Mouse (Mus musculus) forelimb bud, embryonic 11.5 days (tissue): Measurements from ENCODE around the gene Plagl1.
"Not testable (repeated sequence)": the region's sequence is repeated elsewhere in the genome, so short reads cannot be mapped to it uniquely, and the experiment has no call there.

Source experiments
- DNase-seq: peaks from one replicate; pipeline ENCODE4 v3.0.0-alpha.2; 2012; ENCODE audit warnings: low read depth, low spot score

Plagl1 gene

DNA sequence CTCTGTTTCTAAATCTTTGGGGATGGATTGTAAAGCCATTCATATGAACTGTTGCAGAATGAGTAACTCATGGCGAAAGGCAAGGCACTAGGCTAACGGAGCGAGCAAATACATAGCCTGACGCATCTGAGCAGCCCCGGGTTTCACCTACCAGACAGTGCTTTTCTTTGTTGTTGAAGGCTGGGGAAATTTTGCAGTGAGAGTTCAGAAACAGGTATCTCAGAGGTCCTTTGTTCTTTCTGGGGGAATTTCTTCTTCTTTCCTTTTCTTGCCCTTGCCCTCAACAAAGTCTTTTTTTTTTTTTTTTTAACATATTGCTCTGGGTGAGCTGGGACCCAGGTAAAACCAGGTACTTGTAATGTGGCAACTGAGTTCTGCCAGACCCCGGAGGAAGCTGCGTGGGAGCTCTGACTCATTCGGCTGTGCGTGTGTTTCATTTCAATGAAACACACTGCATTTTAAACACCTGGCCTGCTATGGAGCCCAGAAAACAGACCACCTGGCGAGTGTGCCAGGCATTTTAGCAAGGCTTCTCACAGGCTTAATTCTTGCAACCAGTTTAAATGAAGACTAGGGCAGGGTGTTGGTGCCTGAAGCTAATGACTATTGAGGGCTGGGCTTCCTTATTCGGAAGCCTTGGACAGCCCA lies at the start of gene Plagl1:
Plagl1 (plus strand) TSS at position 484 of the 648 bp plus-strand sequence.
- no peak for DNase-seq

DNA sequence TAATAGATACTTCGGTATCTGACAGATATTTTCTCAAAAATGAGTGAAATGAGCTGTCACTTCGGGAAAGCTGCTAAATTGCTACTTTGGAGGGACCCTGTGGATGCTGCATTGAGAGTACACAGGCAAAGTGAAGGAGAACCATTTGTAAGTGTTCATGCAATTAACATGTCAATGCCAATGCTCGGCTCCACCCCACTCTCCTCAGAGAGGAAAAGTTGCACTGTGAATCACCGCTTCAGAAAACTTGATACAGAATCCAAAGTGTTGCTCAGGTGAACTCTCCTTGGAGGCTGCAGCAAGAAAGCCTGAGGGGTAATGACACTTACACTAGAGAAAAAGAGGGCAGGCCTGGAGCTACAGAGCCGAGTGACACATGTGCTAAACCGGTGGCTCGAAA lies 46.3 kb upstream of the Plagl1 start:
- no peak for DNase-seq

DNA sequence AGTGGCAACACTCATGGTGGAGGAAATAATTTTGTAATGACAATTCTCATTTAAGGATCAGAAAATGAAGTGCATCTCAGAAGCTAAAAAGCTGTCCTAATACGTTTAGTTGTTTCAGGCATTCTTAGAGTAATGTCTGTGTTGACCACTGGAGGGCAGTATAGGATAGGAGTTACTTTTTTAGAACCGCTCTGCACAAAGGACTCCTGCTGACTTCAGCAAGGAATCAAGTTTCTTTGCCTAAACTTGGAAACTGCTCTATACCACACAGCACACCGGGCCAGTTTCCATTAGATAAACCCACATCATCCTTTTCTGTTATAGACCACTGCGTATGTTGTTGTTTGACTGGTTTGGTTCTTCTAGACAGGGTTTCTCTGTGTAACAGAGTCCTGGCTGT lies 43.7 kb upstream of the Plagl1 start:
- peak; percentile 83 for DNase-seq

DNA sequence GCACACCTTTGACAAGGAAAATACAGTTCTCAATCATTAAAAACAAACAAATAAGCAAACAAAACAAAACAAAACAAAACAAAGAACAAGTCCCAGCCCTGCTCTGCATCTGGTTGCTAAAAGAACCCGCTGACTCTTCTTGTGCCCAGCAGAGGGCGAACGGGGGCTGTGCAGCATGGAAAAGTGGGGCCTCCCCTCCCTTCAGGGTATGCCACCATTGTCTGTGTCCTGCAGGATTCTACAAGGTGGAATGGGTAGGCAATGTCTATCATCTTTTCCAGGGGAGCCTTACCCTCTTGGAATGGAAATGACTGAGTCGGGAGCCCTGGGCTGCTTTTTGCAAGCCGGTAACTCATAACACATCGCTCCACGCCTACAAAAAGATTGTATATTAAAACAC lies 41.8 kb upstream of the Plagl1 start:
- DNase-seq: no peak

DNA sequence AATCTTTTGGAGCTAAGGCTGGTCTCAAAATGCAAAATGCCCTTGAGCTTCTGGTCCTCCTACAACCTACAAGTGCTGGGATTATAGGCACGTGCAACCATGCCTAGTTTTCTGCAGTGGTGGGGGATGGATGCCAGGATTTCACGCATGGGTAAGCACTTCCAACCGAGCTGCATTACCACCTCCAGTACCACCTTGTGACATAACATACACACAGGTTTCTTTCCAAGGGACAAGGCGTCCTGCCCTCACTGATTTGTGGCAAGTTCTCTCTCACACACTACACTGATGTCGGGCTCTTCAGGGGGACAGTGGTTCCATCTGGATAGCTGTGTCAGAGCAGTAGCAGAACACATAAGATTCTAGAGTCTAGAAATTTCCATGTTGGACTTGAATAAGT lies 41.3 kb upstream of the Plagl1 start:
- no peak for DNase-seq

DNA sequence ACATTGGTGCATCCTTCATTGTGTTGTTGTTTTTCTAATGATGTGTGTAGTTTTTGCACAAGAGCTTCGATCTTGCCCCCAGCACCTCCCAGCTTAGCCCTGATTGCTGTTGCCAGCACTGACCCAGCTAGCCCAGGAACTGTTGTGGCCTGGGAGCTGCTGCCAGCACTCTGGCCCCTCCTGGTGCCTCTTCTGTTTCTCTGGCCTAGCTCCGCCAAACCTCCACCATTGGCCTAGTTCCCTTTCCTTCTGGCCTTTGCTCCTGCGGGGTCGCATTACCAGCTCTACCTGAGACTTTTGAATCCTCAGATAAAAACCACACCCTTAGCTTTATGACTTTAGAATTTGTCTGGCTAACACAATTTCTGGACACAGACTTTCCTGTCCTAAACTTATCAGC lies 38.2 kb upstream of the Plagl1 start:
- no peak for DNase-seq

DNA sequence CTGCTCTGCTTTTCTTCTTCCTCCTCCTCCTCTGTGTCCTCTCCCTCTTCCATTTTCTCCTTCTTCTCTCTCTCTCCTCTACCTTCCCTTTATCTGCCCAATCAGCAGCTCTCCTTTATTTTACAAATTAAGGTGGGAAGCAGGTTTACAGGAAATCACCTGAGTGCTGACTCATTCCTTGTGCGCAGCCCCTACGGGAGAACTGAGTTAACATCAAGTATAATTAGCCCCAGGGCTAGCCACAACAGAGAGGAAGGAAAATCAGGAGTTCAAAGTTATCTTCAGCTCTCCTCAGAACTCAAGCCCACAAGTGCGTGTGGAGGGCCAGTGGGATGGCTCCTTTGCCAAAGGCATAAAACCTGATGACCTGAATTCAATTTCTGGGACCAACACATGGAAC lies 36.3 kb upstream of the Plagl1 start:
- DNase-seq: not testable (repeated sequence)

DNA sequence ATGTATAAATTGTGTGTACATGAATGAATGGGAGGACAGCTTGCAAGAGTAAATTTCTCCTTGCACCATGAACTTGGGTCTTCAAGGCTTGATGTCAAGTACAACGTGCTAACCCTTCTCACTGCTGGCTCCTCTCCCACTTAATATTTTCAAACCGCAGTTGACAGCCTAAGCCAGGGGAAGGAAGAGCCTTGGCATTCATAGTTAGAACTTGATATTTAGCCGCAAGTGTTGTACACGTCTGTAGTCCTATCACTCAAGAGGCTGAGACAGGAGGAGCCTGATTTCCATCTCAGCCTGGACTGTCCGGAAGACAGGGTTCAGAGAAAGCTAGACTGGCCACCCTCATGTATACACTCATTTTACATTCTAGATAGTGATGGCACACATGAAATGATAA lies 32.6 kb upstream of the Plagl1 start:
- no peak for DNase-seq

DNA sequence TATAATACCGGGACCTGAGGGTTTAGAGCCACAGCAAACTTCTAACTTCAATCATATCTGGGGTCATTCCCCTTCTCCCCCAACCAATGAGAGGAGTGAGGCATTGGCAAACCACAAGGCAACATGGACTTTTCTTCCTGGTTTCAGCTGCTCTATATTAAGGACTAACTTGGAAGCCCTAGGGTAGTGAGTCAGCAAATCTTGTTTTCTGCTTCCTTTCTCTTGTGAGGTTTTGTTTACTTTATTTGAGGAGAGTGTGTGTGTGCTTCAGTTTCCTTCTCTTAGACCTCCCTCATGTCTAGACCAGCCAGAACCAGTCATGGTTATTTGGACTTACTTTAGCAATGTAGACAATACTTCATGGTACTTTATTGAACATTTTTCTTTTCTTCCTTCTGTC lies 32.1 kb upstream of the Plagl1 start:
- no peak for DNase-seq

DNA sequence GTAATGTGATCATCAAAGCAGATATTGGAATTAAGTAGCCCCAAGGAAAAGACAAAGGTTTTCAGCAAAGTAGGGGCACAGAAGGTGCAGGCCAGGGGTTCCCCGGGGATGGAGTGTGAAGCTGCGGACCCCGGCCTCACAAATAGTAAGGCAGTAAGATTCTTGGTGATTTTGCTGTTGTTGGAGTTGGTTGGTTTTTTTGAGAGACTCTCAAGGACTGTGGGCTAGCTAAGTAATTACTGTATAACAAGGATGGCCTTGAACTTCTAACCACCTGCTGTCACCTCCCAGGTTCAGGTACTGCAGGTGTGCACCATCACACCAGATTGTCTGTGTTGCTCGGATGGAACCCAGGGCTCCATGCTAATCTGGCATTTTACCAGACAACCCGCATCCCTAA lies 30.9 kb upstream of the Plagl1 start:
- DNase-seq: no peak

DNA sequence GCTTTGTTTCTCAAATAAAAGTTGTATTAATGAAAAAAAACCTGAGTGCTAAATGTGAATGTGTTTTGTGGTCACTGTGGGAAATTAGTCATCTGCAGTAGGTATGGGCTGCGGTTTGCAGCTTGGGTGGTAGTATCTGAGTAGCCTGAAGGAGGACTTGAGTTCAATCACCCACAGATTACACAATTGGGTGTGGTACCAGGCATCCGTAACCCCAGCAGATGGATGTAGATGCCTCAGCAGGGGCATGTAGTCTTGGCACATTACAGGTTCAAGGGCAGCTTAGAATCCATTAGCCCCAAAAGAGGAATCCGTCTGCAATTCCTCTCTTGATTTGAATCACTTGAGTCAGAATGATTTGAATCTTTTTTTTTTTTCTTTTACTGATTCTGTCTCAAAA lies 25.0 kb upstream of the Plagl1 start:
- DNase-seq: no peak

DNA sequence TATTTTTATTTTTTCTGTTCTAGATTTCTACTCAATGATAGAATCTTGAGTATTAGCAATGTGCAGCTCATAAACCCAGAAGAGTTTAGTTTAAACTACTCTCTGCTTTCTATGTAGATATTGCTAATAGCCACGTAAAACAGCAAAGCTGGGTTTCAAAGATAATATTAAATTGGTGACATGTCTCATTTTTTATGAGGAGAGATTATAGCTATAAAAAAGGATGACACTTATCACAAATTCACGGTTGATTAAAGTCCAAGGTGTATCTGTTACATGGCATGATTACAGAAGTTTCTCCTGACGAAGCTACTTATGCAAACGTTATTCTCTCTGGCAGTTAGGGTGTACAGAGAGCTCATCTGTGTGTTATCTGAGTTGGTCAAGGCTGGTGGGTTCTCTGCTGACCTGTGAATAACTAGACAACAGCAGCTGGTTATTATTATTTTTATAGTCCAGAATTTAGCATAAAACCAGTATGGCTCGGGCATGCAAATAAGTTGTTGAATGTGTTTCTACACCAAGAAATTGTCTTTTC lies 20.6 kb upstream of the Plagl1 start:
- DNase-seq: no peak

DNA sequence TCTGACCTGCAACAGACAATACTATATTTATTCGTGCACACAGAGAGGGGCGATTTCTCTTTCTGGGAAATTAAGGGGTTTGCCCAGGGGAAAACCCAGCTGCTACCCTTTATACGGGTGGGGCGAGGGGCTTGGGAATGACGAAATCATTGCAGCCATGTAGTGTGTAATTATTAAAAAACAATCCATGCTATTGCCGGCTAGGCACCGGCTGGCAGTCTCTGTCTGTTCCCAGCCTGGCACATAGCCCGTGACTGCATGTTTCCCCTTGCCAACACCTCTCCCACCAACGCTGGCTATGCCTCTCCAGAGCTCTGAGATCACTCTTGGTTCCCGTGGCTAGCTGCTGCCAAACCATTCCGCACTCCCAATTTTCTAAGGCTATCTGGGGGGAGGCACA lies 15.6 kb upstream of the Plagl1 start:
- DNase-seq: no peak

DNA sequence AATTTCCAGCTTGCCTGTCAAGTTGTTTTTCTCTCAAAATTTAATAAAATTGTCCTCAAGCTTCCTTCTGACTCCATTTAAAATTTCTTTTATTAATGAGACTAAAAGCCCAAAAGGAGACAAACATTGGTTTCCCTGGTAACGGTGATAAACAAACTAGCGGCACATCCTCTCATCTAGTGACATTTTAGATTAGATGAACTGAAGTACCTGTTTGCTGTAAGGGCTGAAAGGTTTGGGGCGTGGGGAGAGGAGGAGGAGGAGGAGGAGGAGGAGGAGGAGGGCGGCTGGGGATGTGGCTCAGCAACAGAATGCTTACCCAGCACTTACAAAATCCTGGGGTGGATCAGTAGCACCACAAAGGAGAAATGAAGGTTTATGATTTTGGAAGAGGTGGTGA lies 12.5 kb upstream of the Plagl1 start:
- DNase-seq: no peak

DNA sequence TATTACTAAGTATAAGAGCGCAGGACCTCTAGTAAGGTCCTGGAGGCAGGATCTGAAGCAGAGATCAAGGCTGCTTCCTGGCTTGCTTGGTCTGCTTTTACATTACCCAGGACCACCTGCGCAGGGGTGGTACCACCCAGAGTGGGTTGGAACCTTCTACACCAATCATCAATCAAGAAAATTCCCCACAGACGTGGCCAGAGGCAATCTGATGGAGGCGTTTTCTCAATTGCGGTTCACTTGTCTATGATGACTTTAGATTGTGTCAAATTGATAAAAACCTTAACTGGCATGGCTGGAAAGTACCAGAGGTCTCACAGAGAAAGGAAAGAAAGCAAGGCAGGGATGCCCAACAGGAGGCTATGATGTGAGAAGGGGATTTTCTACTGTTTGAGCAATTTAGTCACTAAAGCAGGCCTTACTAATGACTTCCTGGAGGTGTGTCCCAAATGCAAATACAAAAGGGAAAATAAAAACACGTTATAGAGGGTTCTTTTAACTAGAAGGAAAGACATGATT lies 3.4 kb upstream of the Plagl1 start:
- no peak for DNase-seq

DNA sequence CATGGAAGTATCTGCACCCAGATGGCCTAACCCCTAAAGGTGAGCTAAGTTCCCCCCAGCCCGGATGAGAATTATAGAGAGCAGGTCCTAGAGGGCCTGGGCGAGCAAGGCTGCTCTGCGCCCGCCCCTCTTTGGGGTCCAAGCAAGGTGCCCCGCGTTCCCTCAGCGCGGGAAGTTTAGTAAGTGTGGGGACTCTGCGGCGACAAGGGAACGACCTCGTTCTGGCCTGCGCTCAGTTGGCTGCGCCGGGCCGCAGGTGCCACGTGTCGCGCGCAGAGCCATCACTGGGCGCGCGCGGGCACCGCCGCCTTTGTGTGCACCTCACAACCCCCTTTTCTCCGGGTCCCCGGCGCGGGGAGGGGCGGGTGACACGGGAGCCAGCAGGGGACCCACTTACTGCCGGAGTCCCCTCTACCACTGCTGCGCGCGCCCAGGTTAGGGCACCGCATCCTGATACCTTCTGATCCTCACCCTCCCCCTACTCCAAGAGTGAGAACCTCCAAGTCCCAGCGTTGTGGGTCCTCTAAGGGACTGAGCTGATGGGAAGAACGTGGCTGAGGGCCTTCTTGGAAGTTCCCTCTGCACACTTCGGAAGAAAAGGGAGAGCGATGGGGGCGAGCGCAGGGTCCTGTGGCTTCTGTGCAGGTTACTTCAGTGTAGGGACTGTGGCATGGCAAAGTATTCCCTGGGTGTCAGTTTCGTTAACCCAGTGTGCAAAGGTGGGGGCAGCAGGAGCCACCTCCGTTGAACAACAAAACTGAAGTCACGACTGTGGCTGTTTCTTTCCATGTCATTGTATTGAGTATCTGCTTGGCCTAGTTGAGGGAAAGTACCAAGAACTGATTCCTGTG lies 742 bp downstream of the Plagl1 start:
- DNase-seq: no peak

DNA sequence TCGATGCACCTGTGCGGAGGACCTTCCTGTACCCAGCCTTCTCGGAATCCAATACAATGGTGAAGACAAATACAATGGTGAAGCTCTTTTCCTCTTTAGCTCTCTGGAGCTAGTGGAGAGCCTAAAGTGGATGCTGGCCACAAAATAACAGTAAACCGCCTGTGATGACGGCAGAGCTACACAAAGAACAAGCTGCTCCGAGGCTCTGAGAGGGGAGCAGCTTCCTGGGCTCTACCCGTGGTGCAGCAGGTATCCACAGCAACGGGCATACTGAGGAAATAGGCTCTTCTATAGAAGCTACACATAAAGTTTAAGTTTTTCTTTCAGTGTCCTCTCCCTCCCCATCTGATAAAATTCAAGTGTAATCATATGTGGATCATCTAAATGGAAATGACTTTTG lies 2.1 kb downstream of the Plagl1 start:
- DNase-seq: no peak

DNA sequence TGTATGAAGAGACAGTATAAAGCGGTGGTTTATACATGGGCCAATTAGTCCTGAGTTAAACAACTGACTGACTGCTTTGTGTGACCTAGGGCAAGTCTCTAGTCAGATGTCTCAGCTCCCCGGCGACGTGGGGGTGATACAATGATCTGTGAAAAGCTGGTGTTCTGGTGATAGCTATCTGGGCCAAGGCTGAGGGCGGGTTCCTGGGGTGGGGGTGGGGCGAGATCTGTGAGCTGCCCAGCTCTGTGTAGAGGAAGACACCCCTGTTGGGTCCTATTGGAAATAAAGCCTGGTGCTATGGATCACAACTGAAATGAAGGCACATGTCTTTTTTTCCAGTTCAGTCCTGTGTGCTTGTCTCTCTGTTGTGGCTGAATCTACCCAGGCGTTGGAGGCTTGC lies 3.2 kb downstream of the Plagl1 start:
- no peak for DNase-seq

DNA sequence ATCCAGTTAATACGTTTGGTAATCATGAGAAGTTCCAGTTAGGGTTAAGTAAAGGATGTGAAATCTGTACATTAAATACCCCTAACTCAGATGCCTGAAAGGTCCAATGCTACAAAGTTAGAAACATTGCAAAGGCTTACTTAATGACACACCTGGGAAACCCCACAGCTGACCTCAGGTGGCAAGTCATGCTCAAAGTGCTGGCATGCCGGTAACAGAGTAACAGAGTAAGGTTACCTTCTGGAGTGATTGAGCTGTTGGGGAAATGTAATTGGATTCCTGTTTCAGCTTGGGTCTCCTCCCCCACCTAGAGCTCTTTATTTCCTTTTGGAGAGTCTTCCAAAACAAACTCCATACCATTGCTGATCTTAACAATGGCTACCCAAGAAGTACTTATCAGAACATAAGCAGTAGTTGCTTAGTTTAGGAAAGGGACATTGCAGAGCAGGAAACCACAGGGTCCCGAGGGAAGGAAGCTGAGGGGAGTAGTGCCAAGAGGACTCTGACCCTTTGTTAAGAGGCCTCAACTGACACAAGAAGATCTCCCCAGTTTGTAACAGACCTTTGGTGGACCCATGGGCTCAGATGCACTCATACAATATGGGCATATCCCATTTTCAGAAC lies 4.9 kb downstream of the Plagl1 start:
- no peak for DNase-seq

DNA sequence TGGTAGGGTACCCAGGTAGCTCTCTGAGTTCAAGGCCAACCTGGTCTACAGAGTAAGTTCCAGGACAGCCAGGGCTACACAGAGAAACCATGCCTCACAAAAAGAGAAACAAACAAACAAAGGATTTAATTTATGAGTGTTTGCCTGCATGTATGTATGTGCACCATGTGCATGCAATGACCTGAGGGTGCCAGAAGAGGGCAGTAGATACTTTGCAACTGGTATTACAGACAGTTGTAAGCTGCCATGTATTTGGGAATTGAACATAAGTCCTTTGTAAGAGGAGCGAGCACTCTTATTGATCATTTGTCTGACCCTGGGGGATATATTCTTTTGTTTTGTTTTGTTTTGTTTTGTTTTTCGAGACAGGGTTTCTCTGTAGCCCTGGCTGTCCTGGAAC lies 10.7 kb downstream of the Plagl1 start:
- DNase-seq: no peak

DNA sequence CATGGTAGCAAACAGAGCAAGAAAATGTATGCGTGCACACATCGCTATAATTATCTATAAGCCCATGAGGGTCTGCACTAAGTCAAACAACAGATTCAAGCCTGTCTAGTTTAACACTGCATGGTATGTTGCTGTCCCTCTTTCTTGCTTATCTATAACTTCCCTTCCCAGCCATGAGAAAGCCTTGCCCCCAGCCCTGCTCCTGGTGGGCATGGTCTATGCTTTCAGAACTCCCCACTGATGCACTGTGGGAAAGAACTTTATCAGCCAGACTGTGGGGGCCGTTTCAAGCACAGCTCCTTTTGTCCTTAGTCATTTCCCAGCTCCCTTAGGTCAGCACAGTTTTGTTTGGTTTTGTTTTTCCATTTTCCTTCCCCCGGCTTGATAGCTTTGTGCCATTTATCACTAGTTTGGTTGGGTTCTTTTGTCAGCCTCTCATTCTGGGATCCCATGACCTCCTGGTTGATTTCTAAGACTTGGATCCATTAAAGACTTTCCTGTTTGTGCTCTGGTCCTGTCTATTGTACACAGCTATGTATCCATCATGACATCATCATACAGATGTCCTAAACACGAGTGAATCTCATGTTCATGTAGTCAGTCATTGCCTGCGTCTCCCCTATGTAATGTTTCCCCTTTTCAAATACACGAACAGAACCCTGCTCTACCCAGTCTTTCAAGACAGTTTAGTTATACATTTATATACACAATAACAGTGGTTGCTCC lies 16.7 kb downstream of the Plagl1 start:
- DNase-seq: no peak

DNA sequence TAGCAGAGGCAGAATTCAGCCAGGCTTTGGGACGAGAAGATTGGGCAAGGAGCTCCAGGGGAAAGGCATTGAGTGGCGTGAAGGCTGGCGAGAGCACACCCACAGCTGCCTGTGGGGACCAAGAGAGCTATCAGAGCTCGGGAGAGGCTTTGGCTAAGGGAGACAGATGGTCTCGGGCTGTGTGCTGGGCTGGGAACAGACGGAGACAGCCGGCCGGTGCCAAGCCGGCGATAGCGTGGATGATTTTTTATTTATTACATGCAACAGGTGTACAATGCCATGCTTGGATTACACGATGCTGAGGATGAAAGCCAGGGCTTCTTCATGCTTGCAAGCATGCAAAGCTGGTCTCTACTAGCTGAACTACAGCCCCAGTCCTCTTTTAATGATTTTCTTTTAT lies 22.2 kb downstream of the Plagl1 start:
- no peak for DNase-seq
